Mouse (Mus musculus) liver (tissue): Measurements from ENCODE around the gene Gm8011.
"Not testable (repeated sequence)": the region's sequence is repeated elsewhere in the genome, so short reads cannot be mapped to it uniquely, and the experiment has no call there.

Experiments
- DNase-seq: peaks from one replicate; pipeline ENCODE4 v3.0.0-alpha.2; 2020; ENCODE audit warnings: mixed read lengths

Gene Gm8011

DNA sequence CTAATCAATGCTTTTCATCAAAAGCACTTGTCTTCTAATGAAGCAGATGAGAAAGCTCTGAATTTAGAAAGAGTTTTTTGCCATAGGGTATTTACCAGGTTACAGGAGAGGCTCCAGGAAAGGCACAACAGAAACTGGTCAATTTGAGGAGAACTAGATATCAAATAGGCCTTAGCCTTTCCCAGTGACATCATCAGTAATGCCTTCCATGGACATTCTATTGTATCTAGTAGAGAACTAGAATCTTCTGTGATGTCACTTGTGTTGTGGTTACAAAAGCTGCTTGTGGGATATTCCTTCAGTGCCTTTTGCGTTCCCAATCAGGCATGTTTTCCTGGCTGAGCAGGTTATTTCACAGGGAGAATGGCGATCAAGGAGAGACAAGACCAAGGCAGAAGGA is at the start of gene Gm8011:
TSS of gene Gm8011 (plus strand) at position 301 of the 400 bp plus-strand sequence.
- DNase-seq, result not testable (repeated sequence)

DNA sequence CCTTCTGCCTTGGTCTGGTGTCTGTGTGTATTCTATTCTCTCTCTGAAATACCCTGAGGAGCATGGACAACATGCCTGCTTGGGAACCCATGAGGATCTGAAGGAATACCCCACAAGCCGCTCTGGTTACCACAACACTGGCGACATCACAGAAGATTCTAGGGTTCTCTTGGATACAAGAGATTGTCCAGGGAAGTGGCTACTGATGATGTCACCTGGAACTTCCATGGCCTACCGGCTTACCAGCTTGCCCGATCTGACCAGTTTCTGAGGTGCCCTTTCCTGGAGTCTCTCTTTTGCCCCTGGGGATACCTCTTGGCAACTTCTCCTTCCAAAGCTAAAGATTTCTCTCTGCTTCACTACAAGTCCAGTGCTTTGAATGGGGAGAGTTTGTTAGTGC is 24.1 kb upstream of the Gm8011 start, which contains the start of gene Gm8005:
TSS of gene Gm8005 (minus strand) at position 101 of the 400 bp plus-strand sequence.
- DNase-seq, result not testable (repeated sequence)

DNA sequence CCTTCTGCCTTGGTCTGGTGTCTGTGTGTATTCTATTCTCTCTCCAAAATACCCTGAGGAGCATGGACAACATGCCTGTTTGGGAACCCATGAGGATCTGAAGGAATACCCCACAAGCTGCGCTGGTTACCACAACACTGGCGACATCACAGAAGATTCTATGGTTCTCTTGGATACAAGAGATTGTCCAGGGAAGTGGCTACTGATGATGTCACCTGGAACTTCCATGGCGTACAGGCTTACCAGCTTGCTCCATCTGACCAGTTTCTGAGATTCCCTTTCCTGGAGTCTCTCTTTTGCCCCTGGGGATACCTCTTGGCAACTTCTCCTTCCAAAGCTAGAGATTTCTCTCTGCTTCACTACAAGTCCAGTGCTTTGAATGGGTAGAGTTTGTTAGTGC is 38.6 kb downstream of the Gm8011 start, which contains the start of gene Gm8020:
TSS of gene Gm8020 (minus strand) at position 101 of the 400 bp plus-strand sequence.
- DNase-seq, result not testable (repeated sequence)
